Mouse (Mus musculus) liver, adult 2 months (tissue): ENCODE measurements around the gene Top2a.

Experiments
- CTCF ChIP-seq: fragments of 200-500 bp; IDR thresholded peaks from 2 replicates; pipeline ENCODE4 v1.5.1; 2011; ENCODE audit warnings: low read depth, low read length, control low read depth
- POLR2A ChIP-seq: fragments of 200-500 bp; IDR thresholded peaks from 2 replicates; pipeline ENCODE4 v1.6.1; 2011; ENCODE audit warnings: low read length, control low read depth; ENCODE audit not compliant: insufficient read depth; ENCODE audit errors: extremely low read depth

- TF ChIP-seq CTCF (no peak), POLR2A (no peak)
These were observed 40.4 kb downstream of the Top2a start for GRCm38 (mm10) chr11:98983551-98983950.
